In genomic region chr9:98428783-98429182, GRCm38 (mm10) we compare ENCODE assay signal across 7 mouse cellular contexts. TPM values are rescaled to one million over a fixed set of nuclear protein-coding genes. Genes with fewer than 3 reads are reported as not detected.
DNase-seq lines count a peak whose midpoint lies in the region; ATAC-seq and TF ChIP-seq lines count a peak whose summit lies in the region.

No protein-coding gene starts in this region.

- H3K9me3 ChIP-seq in heart, embryonic 14.5 days (ENCODE audit: control insufficient read depth, low read length): no peaks in the 10 kb centered on the region
- H3K9me3 ChIP-seq in liver, postnatal 0 days (ENCODE audit: low read length): no peaks in the 10 kb centered on the region

- H3K4me2 ChIP-seq in heart, embryonic 14.5 days (ENCODE audit: low read length): peak overlapping the region; percentile 46
- H3K4me2 ChIP-seq in liver, postnatal 0 days (ENCODE audit: low read depth, low read length): 0 out of 2 replicates have a peak overlapping the region, but pooled peaks have one; percentile 13

- peak; percentile 26; the same call in 1 of the 2 replicates for ATAC-seq in heart, embryonic 14.5 days (ENCODE audit: insufficient number of reproducible peaks, insufficient read depth, low FRiP score, low read depth)
- no peak for ATAC-seq in liver, postnatal 0 days

- TF ChIP-seq EP300 in liver, postnatal 0 days (IDR thresholded peaks at IDR 0.05; ENCODE audit: low read depth): no peak

- H3K4me1 ChIP-seq in heart, embryonic 14.5 days (ENCODE audit: control insufficient read depth in 2 of 2, insufficient read depth in 2 of 2, low read length in 2 of 2): peaks cover 35 to 36% of the 10 kb centered on the region in 2 experiments
- peaks cover 41% of the 10 kb centered on the region for H3K4me1 ChIP-seq in liver, postnatal 0 days (ENCODE audit: insufficient read depth)

- no peak for TF ChIP-seq CTCF in liver, postnatal 0 days (IDR thresholded peaks at IDR 0.05; ENCODE audit: low read depth)

- H3K27me3 ChIP-seq in heart, embryonic 14.5 days (ENCODE audit: control insufficient read depth, insufficient read depth, low read length): no peaks in the 10 kb centered on the region
- H3K27me3 ChIP-seq in liver, postnatal 0 days (ENCODE audit: insufficient read depth, low read length): peaks cover 3% of the 10 kb centered on the region; the same call in 1 of the 2 replicates

- H3K36me3 ChIP-seq in heart, embryonic 14.5 days (ENCODE audit: control insufficient read depth, insufficient read depth, low read length): 0 out of 2 replicates have a peak, but pooled peaks cover 7% of the 10 kb centered on the region
- no peaks in the 10 kb centered on the region for H3K36me3 ChIP-seq in liver, postnatal 0 days (replicated peaks; ENCODE audit: insufficient read depth, low read length)

- no peak overlapping the region for H3K4me3 ChIP-seq in heart, embryonic 14.5 days (ENCODE audit: control insufficient read depth in 1 of 2, insufficient read depth in 1 of 2, low read depth in 1 of 2, low read length in 2 of 2)
- H3K4me3 ChIP-seq in liver, postnatal 0 days (ENCODE audit: low read depth, low read length): no peak overlapping the region

- peak overlapping the region; percentile 66 to 86 for H3K27ac ChIP-seq in heart, embryonic 14.5 days (replicated peaks in 1 of 2; ENCODE audit: control insufficient read depth in 1 of 2, insufficient read depth in 1 of 2, low read depth in 2 of 2, low read length in 2 of 2)
- H3K27ac ChIP-seq in liver, postnatal 0 days (ENCODE audit: low read depth): peak overlapping the region; percentile 24

- H3K9ac ChIP-seq in heart, embryonic 14.5 days (ENCODE audit: low read length): no peak overlapping the region; the same call in 1 of the 2 replicates
- H3K9ac ChIP-seq in liver, postnatal 0 days (replicated peaks): 0 out of 2 replicates have a peak overlapping the region, but pooled peaks have one; percentile 26

- DNase-seq in urinary bladder, postnatal 14 days (ENCODE audit: low spot score): peak; percentile 72
- DNase-seq in urinary bladder, postnatal 10 days (ENCODE audit: low spot score): no peak
- DNase-seq in liver, postnatal 0 days: no peak
- DNase-seq in spleen, adult 12 weeks (ENCODE audit: low spot score): no peak
- DNase-seq in natural killer cell, adult 2 months (ENCODE audit: low spot score in 2 of 2): no peak
- DNase-seq in embryo, embryonic 10.5 days (ENCODE audit: low spot score): no peak

- 31% methylated on average over 8 of the region's 8 CpGs for WGBS in heart, embryonic 14.5 days
- WGBS in liver, postnatal 0 days (ENCODE audit: insufficient replicate concordance): 68% methylated on average over 8 of the region's 8 CpGs

RNA-seq across cellular contexts. Expression of gene Rbp1, which starts 6.0 kb away (rescaled TPM):
- polyA plus RNA-seq in heart, embryonic 14.5 days (2014; fragmentation: Nextera tagmentation; extraction: Ambion mirVana): 58.9 and 70.7 TPM in 2 replicates
- polyA plus RNA-seq in liver, postnatal 0 days (2015; fragmentation: Nextera tagmentation; extraction: Ambion mirVana): 54.3 and 59.6 TPM in 2 replicates

RNA-seq across cellular contexts. Expression of gene Rbp2, which starts 57.1 kb away (rescaled TPM):
- 0.35 and 0.75 TPM in 2 replicates for polyA plus RNA-seq in heart, embryonic 14.5 days (2014; fragmentation: Nextera tagmentation; extraction: Ambion mirVana)
- 85.5 and 94.5 TPM in 2 replicates for polyA plus RNA-seq in liver, postnatal 0 days (2015; fragmentation: Nextera tagmentation; extraction: Ambion mirVana)

Comparison
In these comparisons a context has a peak if more than half of its experiments do, and no peak if none do; other contexts are left out.
1. RNA of gene Rbp2, which starts 57.1 kb away (polyA plus RNA-seq): 85.5 to 94.5 TPM in liver, postnatal 0 days; 0.35 to 0.75 TPM in heart, embryonic 14.5 days; every median in the first group is over 10 times any median in the second.